Mouse (Mus musculus) liver, adult 2 months (tissue): ENCODE measurements at regions not wholly inside any gene's neighbourhood (a gene's known extent, or its start where the extent isn't known, plus 50 kb on each side); places are given as distances from the start of the nearest gene placed in this dataset.
"Not testable (repeated sequence)": the region's sequence is repeated elsewhere in the genome, so short reads cannot be mapped to it uniquely, and the experiment has no call there.

Experiments used
- CTCF ChIP-seq: fragments of 200-500 bp; IDR thresholded peaks from 2 replicates; pipeline ENCODE4 v1.5.1; 2011; ENCODE audit warnings: low read depth, low read length, control low read depth
- POLR2A ChIP-seq: fragments of 200-500 bp; IDR thresholded peaks from 2 replicates; pipeline ENCODE4 v1.6.1; 2011; ENCODE audit warnings: low read length, control low read depth; ENCODE audit not compliant: insufficient read depth; ENCODE audit errors: extremely low read depth

GRCm38 (mm10) chr17:27270776-27271175 lies 66.5 kb upstream of the Lemd2 start:
- TF ChIP-seq CTCF, POLR2A: not testable (repeated sequence)
